Mouse (Mus musculus) brain, embryonic 14.5 days (tissue): ENCODE measurements at regions not wholly inside any gene's neighbourhood (a gene's known extent, or its start where the extent isn't known, plus 50 kb on each side); places are given as distances from the start of the nearest gene placed in this dataset.

Source experiments
- CTCF ChIP-seq: fragments of 200-500 bp; IDR thresholded peaks from 2 replicates; pipeline ENCODE4 v1.5.1; 2012; ENCODE audit warnings: inconsistent platforms, mild to moderate bottlenecking, moderate library complexity, borderline replicate concordance; ENCODE audit not compliant: insufficient read depth, insufficient read length; ENCODE audit errors: extremely low read depth
- POLR2A ChIP-seq: fragments of 200-500 bp; IDR thresholded peaks from 2 replicates; pipeline ENCODE4 v1.6.1; 2012; ENCODE audit warnings: mild to moderate bottlenecking, inconsistent platforms, borderline replicate concordance; ENCODE audit not compliant: poor library complexity, insufficient read depth, insufficient read length, severe bottlenecking; ENCODE audit errors: extremely low read depth

GRCm38 (mm10) chr13:28497483-28497882, 240.2 kb downstream of the Gm11361 start:
- TF ChIP-seq CTCF (no peak), POLR2A (no peak)
